Mouse (Mus musculus): ENCODE data around the gene Park7. TPM values are rescaled to one million over a fixed set of nuclear protein-coding genes. Genes with fewer than 3 reads are reported as not detected.

Park7 gene
- polyA plus RNA-seq, 1 experiment from 2014 or later, result 227 TPM

DNA sequence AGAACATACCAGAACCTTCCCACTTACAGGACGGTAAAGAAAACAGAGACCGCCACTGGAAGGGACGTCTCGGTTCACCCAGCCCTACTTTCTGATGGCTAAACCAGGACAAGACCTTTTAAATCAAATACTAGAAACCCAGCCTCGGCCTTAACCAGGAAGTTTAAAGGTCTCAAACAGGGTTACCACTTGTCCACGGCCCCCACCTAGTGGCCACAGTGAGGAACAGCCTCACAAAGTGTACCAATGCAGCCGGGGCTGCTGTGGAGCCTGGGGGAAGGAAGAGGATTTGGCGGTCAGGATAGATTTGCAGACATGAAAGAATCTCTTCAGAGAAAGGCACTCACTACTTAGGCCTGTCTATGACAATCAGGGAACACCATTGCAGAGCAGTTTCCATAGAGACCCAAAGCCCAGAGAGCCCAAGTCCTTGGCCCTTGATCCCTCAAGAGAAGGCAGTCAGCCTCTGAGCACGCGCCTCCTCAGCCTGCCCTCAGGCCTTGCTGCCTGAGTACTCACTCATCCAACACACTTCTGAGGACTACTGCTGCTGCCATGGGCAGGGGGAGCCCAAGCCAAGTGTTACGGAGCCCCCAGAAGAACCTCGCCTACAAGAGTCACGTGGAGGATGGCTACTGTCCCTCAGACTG, 15.4 kb downstream of the Park7 start:
- 51% methylated on average over 13 of the region's 13 CpGs for WGBS (ENCODE audit: insufficient replicate concordance)
- TF ChIP-seq CTCF (IDR thresholded peaks at IDR 0.05; ENCODE audit: low read depth) (peak; percentile 95), EP300 (IDR thresholded peaks at IDR 0.05; ENCODE audit: low read depth) (no peak)
- H3K9me3 ChIP-seq (ENCODE audit: low read length), result no peaks in the 10 kb centered on the region
- H3K4me3 ChIP-seq (ENCODE audit: low read depth, low read length), result no peak overlapping the region
- H3K36me3 ChIP-seq (replicated peaks; ENCODE audit: insufficient read depth, low read length), result peaks cover 47% of the 10 kb centered on the region
- no peaks in the 10 kb centered on the region for H3K27me3 ChIP-seq (ENCODE audit: insufficient read depth, low read length)
- no peak overlapping the region for H3K4me2 ChIP-seq (ENCODE audit: low read depth, low read length)
- no peak overlapping the region for H3K9ac ChIP-seq (replicated peaks)
- ATAC-seq, result peak; percentile 72
- no peaks in the 10 kb centered on the region for H3K4me1 ChIP-seq (ENCODE audit: insufficient read depth)
- DNase-seq, result peak; percentile 80
- no peak overlapping the region for H3K27ac ChIP-seq (ENCODE audit: low read depth)

DNA sequence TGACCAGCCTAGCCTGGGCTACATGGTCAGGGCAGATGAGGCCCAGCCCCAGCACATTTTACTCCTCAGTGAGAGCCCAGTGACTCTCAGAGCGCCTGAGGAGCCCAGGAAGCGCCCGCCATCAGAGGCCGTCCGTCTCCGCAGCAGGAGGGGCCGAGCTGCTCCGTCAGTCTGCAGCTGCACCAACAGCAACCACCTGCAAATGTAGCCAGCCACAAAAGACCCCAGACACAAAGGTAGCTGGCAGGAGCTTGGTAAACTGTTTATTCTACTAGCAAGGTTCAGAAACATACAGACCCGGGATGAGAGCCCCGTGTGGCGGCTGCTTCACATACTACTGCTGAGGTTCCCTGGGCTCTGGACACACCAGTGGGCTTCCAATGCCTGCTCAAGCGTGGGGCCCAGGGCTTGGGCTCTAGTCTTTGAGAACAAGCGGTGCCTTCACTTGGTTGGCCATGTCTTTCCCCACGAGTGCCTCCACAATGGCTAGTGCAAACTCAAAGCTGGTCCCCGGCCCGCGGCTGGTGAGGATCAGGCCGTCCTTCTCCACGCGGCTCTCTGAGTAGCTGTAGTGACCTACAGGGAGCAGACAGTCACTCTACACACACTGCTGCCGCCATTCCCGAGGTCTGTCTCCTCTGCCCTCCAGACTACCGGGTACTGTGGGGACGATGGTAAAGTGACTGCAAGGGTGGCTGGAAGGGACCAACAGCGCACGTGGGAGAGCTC, 17.2 kb downstream of the Park7 start:
- no peak overlapping the region for H3K4me2 ChIP-seq (ENCODE audit: low read depth, low read length)
- 91% methylated on average over 26 of the region's 26 CpGs for WGBS (ENCODE audit: insufficient replicate concordance)
- H3K9ac ChIP-seq (replicated peaks), result no peak overlapping the region
- DNase-seq (no peak), ATAC-seq (no peak)
- H3K4me3 ChIP-seq (ENCODE audit: low read depth, low read length), result no peak overlapping the region
- H3K36me3 ChIP-seq (replicated peaks; ENCODE audit: insufficient read depth, low read length), result peaks cover 38% of the 10 kb centered on the region
- H3K9me3 ChIP-seq (ENCODE audit: low read length), result no peaks in the 10 kb centered on the region
- no peak overlapping the region for H3K27ac ChIP-seq (ENCODE audit: low read depth)
- no peaks in the 10 kb centered on the region for H3K27me3 ChIP-seq (ENCODE audit: insufficient read depth, low read length)
- TF ChIP-seq CTCF (IDR thresholded peaks at IDR 0.05; ENCODE audit: low read depth), result no peak
- no peak for TF ChIP-seq EP300 (IDR thresholded peaks at IDR 0.05; ENCODE audit: low read depth)
- H3K4me1 ChIP-seq (ENCODE audit: insufficient read depth), result no peaks in the 10 kb centered on the region

DNA sequence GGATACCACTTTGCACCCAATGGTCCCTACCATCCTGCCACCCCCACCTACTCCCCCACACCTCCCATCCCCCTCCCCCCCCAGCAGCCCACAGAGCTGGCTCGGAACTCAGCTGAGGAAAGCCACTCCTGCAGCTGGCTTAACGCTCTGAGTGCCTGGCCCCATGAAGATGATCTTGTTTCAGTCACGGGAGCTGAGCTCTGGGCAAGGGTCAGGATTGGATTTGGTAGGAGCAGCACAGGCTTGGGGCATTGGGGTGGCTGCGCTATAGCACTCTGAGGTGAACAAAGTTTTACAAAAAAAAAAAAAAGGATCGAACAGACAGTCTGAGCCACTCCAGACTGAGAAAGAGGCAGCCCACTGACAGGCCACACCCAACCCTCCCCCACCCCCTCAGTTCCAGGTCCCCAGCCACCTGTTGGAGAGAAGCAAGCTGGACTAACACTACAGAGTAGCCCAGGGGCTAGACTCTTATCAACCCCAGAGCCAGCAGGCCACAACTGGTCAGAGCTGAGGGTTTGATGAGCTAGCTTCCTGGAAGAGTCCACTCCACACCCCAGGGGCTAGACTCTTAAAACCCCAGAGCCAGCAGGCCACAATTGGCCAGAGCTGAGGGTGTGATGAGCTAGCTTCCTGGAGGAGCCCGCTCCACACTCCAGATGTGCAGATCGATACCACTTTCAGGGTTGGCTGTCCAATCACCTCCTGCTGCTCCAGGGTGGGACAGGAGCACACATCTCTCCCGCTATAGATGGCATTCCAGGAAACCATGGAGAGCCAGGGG, 19.3 kb downstream of the Park7 start:
- 55% methylated on average over 8 of the region's 8 CpGs for WGBS (ENCODE audit: insufficient replicate concordance)
- DNase-seq, result no peak
- no peaks in the 10 kb centered on the region for H3K9me3 ChIP-seq (ENCODE audit: low read length)
- no peak overlapping the region for H3K4me2 ChIP-seq (ENCODE audit: low read depth, low read length)
- no peak overlapping the region; the same call in 1 of the 2 replicates for H3K9ac ChIP-seq (replicated peaks)
- peaks cover 24% of the 10 kb centered on the region for H3K36me3 ChIP-seq (replicated peaks; ENCODE audit: insufficient read depth, low read length)
- no peak overlapping the region for H3K27ac ChIP-seq (ENCODE audit: low read depth)
- peaks cover 5% of the 10 kb centered on the region for H3K4me1 ChIP-seq (ENCODE audit: insufficient read depth)
- peak; percentile 7; the same call in 1 of the 2 replicates for ATAC-seq
- no peak overlapping the region for H3K4me3 ChIP-seq (ENCODE audit: low read depth, low read length)
- H3K27me3 ChIP-seq (ENCODE audit: insufficient read depth, low read length), result no peaks in the 10 kb centered on the region
- TF ChIP-seq EP300 (IDR thresholded peaks at IDR 0.05; ENCODE audit: low read depth) (no peak), CTCF (IDR thresholded peaks at IDR 0.05; ENCODE audit: low read depth) (no peak)

DNA sequence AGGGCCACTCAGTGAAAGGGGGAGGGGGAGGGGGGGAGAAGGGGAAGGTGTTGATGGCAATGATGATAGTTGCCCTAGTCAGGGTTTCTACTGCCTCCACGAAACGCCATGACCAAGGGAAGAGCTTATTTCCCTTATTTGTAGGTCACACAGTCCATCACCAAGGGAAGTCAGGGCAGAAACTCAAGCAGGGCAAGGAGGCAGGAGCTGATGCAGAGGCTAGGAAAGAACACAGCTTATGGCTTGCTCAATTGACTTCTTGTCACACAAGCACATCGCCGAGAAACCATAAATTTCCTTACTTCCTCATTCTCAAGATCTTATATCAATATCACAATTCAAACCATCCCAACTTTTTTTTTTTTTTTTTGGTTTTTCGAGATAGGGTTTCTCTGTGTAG, 22.9 kb downstream of the Park7 start:
- no peaks in the 10 kb centered on the region for H3K36me3 ChIP-seq (replicated peaks; ENCODE audit: insufficient read depth, low read length)
- no peaks in the 10 kb centered on the region for H3K27me3 ChIP-seq (ENCODE audit: insufficient read depth, low read length)
- no peaks in the 10 kb centered on the region for H3K9me3 ChIP-seq (ENCODE audit: low read length)
- no peak for DNase-seq
- H3K9ac ChIP-seq (replicated peaks), result no peak overlapping the region
- 47% methylated on average over 5 of the region's 5 CpGs for WGBS (ENCODE audit: insufficient replicate concordance)
- H3K27ac ChIP-seq (ENCODE audit: low read depth), result no peak overlapping the region
- ATAC-seq, result no peak
- H3K4me1 ChIP-seq (ENCODE audit: insufficient read depth), result peaks cover 10% of the 10 kb centered on the region
- no peak overlapping the region for H3K4me2 ChIP-seq (ENCODE audit: low read depth, low read length)
- TF ChIP-seq EP300 (IDR thresholded peaks at IDR 0.05; ENCODE audit: low read depth) (no peak), CTCF (IDR thresholded peaks at IDR 0.05; ENCODE audit: low read depth) (no peak)
- no peak overlapping the region for H3K4me3 ChIP-seq (ENCODE audit: low read depth, low read length)

DNA sequence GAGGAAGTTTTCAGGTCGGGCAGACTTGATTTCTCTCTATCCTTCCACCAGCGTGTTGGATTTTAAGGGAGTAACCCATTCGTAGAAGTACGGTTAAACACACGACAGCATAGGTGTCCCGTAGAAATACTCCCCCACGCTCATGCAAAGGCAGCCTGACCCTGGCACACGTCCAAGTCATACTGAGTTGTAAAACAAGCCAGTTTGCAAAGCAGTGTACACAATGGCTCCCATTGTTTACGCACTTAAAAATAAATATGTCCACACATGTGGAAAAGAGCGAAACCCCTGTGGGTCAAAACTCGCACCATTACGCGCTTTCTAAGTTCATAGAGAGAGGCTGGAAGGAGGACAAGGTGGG, 24.3 kb downstream of the Park7 start:
- peak; percentile 73 for ATAC-seq
- WGBS (ENCODE audit: insufficient replicate concordance), result 58% methylated on average over 13 of the region's 13 CpGs
- DNase-seq, result peak; percentile 69
- peak overlapping the region; percentile 5; the same call in 1 of the 2 replicates for H3K4me3 ChIP-seq (ENCODE audit: low read depth, low read length)
- TF ChIP-seq CTCF (IDR thresholded peaks at IDR 0.05; ENCODE audit: low read depth) (no peak), EP300 (IDR thresholded peaks at IDR 0.05; ENCODE audit: low read depth) (no peak)
- H3K9me3 ChIP-seq (ENCODE audit: low read length), result no peaks in the 10 kb centered on the region
- no peaks in the 10 kb centered on the region for H3K27me3 ChIP-seq (ENCODE audit: insufficient read depth, low read length)
- peak overlapping the region; percentile 42 for H3K4me2 ChIP-seq (ENCODE audit: low read depth, low read length)
- peaks cover 10% of the 10 kb centered on the region for H3K4me1 ChIP-seq (ENCODE audit: insufficient read depth)
- H3K9ac ChIP-seq (replicated peaks), result peak overlapping the region; percentile 13; the same call in 1 of the 2 replicates
- peak overlapping the region; percentile 80 for H3K27ac ChIP-seq (ENCODE audit: low read depth)
- no peaks in the 10 kb centered on the region for H3K36me3 ChIP-seq (replicated peaks; ENCODE audit: insufficient read depth, low read length)
